Mouse (Mus musculus): ENCODE results near the gene Zfp11. TPM values are rescaled to one million over a fixed set of nuclear protein-coding genes. Genes with fewer than 3 reads are reported as not detected.

The Zfp11 gene
- 4.2 and 5.3 TPM in 2 replicates for polyA plus RNA-seq (2015; fragmentation: Nextera tagmentation; extraction: Ambion mirVana)

DNA sequence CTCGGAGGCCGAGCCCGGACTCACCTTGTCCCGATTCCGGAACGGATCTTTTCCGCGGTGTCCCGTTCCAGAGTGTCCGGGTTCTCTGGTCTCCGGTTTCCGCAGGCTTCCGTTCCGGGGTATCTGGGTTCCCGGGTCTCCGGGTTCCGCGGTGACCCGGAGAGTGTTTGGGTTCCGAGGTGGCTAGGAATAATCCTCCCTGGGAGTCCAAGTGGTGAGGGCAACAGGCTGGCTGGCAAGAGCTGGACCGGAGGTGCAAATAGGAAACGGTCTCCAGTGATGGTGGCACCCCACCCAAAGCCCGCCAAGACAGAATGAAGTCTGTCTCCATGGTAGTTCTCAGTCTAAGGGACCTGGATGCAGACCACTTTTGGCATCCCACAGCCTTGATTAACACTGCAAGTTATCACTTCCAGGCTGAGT is at the start of gene Zfp11:
Zfp11 (minus strand) TSS at position 64 of the 423 bp plus-strand sequence.
- Histone ChIP-seq H3K27me3 (ENCODE audit: control insufficient read depth, insufficient read depth, low read depth, low read length) (no peaks in the 10 kb centered on the region), H3K4me1 (replicated peaks; ENCODE audit: control insufficient read depth, insufficient read depth, low read length) (peaks cover 6% of the 10 kb centered on the region; the same call in 1 of the 2 replicates), H3K9me3 (ENCODE audit: control insufficient read depth, low read length) (peaks cover 2% of the 10 kb centered on the region; the same call in 1 of the 2 replicates), H3K4me2 (ENCODE audit: low read depth, low read length) (peak within 1 kb of the TSS; percentile 81), H3K4me3 (ENCODE audit: low read length) (peak within 1 kb of the TSS; percentile 76), H3K27ac (ENCODE audit: low read length) (peak within 1 kb of the TSS; percentile 44; the same call in 1 of the 2 replicates), H3K9ac (ENCODE audit: low read length) (peak within 1 kb of the TSS; percentile 93), H3K36me3 (ENCODE audit: control insufficient read depth, insufficient read depth, low read length) (no peaks in the 10 kb centered on the region)
- 1% methylated on average over 23 of the region's 23 CpGs for WGBS
- ATAC-seq (ENCODE audit: low read depth): peak; percentile 91

DNA sequence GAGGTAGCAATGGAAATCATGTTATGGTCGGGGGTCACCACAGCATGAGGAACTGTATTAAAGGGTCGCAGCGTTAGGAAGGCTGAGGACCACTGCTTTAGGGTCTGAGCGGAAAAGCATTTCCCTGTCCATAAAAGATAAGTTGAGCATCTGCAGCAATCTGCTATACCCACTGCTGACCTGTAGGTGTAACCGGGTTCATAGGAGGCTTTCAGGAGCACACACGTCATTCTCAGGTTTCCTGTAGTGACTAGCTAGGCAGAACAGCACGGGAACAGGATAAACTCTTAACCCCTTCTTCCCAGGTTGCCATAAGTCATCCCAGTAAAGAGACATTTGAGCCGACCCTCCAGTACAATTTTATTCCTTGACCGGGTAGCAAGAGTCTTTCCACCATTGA is 47.1 kb upstream of the Zfp11 start:
- H3K36me3 ChIP-seq (ENCODE audit: control insufficient read depth, insufficient read depth, low read length): peaks cover 31% of the 10 kb centered on the region
- no peaks in the 10 kb centered on the region for H3K9me3 ChIP-seq (ENCODE audit: control insufficient read depth, low read length)

DNA sequence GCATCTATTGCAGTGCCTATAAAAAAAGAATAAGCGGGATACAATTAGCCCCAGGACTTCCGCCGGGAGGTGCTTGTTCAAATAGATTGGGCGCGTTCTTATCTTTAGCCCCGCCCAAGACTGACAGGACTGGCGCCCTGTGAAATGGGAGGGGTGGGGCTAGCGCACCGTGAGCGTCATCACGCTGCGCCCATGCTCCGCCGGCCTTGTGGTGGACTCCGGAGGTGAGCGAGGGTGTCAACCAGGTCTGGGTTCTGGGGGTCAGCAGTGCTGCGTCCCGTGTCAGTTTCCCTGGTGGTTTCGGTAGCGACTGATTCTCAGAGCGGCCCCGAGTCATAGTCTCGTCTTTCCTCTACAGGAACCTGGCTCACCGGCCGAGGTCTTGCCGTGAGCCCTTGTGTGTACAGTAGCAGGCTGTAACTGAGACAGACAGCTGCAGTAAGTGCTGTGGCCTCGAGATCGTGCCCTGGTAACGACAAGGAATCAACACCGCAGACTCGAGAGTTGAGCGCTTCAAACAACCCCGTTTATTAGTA is 45.5 kb upstream of the Zfp11 start, which contains the start of gene Mrps17:
Mrps17 (plus strand) TSS at position 172 of the 536 bp plus-strand sequence.
- peak within 1 kb of the TSS; percentile 76 for H3K4me3 ChIP-seq (ENCODE audit: low read length)
- 0% methylated on average over 33 of the region's 33 CpGs for WGBS
- H3K4me2 ChIP-seq (ENCODE audit: low read depth, low read length): peak within 1 kb of the TSS; percentile 79
- H3K9me3 ChIP-seq (ENCODE audit: control insufficient read depth, low read length): no peaks in the 10 kb centered on the region
- H3K27ac ChIP-seq (ENCODE audit: low read length): peak within 1 kb of the TSS; percentile 38; the same call in 1 of the 2 replicates
- no peaks in the 10 kb centered on the region for H3K27me3 ChIP-seq (ENCODE audit: control insufficient read depth, insufficient read depth, low read depth, low read length)
- H3K4me1 ChIP-seq (replicated peaks; ENCODE audit: control insufficient read depth, insufficient read depth, low read length): peaks cover 6% of the 10 kb centered on the region
- peaks cover 31% of the 10 kb centered on the region for H3K36me3 ChIP-seq (ENCODE audit: control insufficient read depth, insufficient read depth, low read length)
- peak; percentile 99 for ATAC-seq (ENCODE audit: low read depth)
- H3K9ac ChIP-seq (ENCODE audit: low read length): peak within 1 kb of the TSS; percentile 83

More for the DNA sequence above, 47.1 kb upstream of the Zfp11 start:
- Histone ChIP-seq H3K9ac (ENCODE audit: low read length) (no peak overlapping the region), H3K4me3 (ENCODE audit: low read length) (no peak overlapping the region), H3K27ac (ENCODE audit: low read length) (no peak overlapping the region), H3K4me1 (replicated peaks; ENCODE audit: control insufficient read depth, insufficient read depth, low read length) (peaks cover 6% of the 10 kb centered on the region), H3K4me2 (ENCODE audit: low read depth, low read length) (no peak overlapping the region), H3K27me3 (ENCODE audit: control insufficient read depth, insufficient read depth, low read depth, low read length) (no peaks in the 10 kb centered on the region)
- 77% methylated on average over 9 of the region's 9 CpGs for WGBS
- no peak for ATAC-seq (ENCODE audit: low read depth)

DNA sequence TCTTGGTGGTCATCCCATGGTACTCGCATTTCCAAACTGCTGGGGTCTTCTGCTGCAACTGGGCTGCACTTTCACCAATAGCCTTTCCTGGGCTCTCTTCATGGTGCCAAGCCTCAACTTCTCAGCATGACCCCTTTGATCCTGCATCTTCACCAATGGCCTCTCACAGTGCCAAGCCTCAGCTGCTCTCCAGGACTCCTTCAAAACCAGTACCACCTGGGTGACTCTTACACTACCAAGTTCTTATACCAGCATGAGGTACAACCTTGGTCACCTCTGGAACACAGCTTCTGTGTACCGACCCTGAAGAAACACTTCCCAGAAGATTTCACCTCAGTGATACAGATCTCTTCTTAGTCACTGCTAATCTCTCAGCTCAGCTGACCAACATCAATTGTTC is 38.5 kb upstream of the Zfp11 start, which contains the start of gene Sept14:
Sept14 (minus strand) TSS at position 101 of the 400 bp plus-strand sequence.
- no peak for ATAC-seq (ENCODE audit: low read depth)
- H3K36me3 ChIP-seq (ENCODE audit: control insufficient read depth, insufficient read depth, low read length): no peaks in the 10 kb centered on the region
- no peak within 1 kb of the TSS for H3K4me3 ChIP-seq (ENCODE audit: low read length)
- H3K9me3 ChIP-seq (ENCODE audit: control insufficient read depth, low read length): no peaks in the 10 kb centered on the region
- H3K4me2 ChIP-seq (ENCODE audit: low read depth, low read length): no peak within 1 kb of the TSS
- no peak within 1 kb of the TSS for H3K9ac ChIP-seq (ENCODE audit: low read length)
- no peaks in the 10 kb centered on the region for H3K27me3 ChIP-seq (ENCODE audit: control insufficient read depth, insufficient read depth, low read depth, low read length)
- H3K4me1 ChIP-seq (replicated peaks; ENCODE audit: control insufficient read depth, insufficient read depth, low read length): no peaks in the 10 kb centered on the region
- no peak within 1 kb of the TSS for H3K27ac ChIP-seq (ENCODE audit: low read length)
- WGBS: 51% methylated on average over 2 of the region's 2 CpGs

DNA sequence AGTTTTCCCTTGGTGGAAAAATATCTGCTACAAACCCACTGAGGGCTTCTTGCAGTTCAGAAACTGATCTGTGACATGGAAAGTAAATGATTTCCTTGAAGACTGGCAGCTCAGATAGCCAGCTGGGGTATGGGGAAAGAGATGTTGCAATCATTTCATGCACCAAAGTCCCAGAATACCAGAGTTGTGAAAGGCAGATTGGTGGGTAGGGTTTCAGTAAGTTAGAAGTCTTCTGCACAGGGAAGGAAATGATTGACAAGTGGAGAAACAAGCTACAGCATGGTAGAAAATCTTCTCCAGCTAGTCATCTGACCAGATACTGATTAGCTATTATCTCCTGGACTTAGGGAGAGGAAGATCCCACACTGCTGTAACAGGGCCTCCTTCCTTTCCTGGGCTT is 33.5 kb upstream of the Zfp11 start:
- no peak for ATAC-seq (ENCODE audit: low read depth)
- Histone ChIP-seq H3K9ac (ENCODE audit: low read length) (no peak overlapping the region), H3K27me3 (ENCODE audit: control insufficient read depth, insufficient read depth, low read depth, low read length) (no peaks in the 10 kb centered on the region; the same call in 1 of the 2 replicates), H3K4me1 (replicated peaks; ENCODE audit: control insufficient read depth, insufficient read depth, low read length) (no peaks in the 10 kb centered on the region), H3K9me3 (ENCODE audit: control insufficient read depth, low read length) (no peaks in the 10 kb centered on the region), H3K27ac (ENCODE audit: low read length) (no peak overlapping the region), H3K4me3 (ENCODE audit: low read length) (no peak overlapping the region), H3K4me2 (ENCODE audit: low read depth, low read length) (no peak overlapping the region), H3K36me3 (ENCODE audit: control insufficient read depth, insufficient read depth, low read length) (no peaks in the 10 kb centered on the region)

DNA sequence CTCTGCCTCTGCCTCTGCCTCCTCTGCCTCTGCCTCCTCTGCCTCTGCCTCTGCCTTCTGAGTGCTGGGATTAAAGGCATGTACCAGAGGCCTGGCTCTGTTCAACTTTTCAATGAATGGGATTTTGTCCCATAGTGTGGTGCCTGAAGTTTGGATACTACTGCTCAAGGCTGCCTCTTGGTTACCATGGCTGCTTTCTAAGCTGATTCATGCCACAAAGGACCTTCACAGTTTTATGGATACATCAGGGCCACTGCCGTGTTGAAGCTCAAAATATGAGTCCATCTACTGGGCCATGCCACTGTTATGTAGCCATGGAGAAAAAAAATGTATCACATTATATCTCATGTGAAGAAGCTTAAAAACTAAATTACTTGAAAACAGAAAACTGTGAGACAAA is 31.8 kb upstream of the Zfp11 start:
- H3K36me3 ChIP-seq (ENCODE audit: control insufficient read depth, insufficient read depth, low read length): no peaks in the 10 kb centered on the region
- H3K27me3 ChIP-seq (ENCODE audit: control insufficient read depth, insufficient read depth, low read depth, low read length): no peaks in the 10 kb centered on the region; the same call in 1 of the 2 replicates
- H3K4me1 ChIP-seq (replicated peaks; ENCODE audit: control insufficient read depth, insufficient read depth, low read length): no peaks in the 10 kb centered on the region
- H3K9ac ChIP-seq (ENCODE audit: low read length): no peak overlapping the region
- no peak overlapping the region for H3K4me3 ChIP-seq (ENCODE audit: low read length)
- H3K27ac ChIP-seq (ENCODE audit: low read length): no peak overlapping the region
- H3K4me2 ChIP-seq (ENCODE audit: low read depth, low read length): no peak overlapping the region
- WGBS: 63% methylated on average over 1 of the region's 1 CpGs
- no peaks in the 10 kb centered on the region for H3K9me3 ChIP-seq (ENCODE audit: control insufficient read depth, low read length)
- no peak for ATAC-seq (ENCODE audit: low read depth)

DNA sequence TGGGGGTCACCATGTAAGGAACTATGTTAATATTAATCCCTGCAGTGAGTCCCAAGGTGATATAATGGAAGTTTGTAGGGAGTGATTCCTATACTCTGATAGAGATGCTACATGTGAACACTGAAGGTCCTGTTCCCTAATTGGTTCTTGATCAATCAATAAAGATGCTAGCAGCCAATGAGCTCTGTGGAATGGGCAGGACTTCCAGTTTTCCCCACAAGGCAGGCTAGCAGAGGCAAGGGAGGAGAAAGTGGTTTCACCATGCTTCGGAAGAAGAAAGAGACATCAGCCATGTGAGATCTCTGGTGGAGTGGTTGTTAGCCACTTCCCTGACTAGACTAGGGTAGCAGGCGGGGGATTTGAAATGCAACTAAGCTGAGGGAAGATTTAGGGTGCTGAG is 30.6 kb upstream of the Zfp11 start:
- Histone ChIP-seq H3K36me3 (ENCODE audit: control insufficient read depth, insufficient read depth, low read length) (no peaks in the 10 kb centered on the region), H3K4me1 (replicated peaks; ENCODE audit: control insufficient read depth, insufficient read depth, low read length) (no peaks in the 10 kb centered on the region), H3K4me3 (ENCODE audit: low read length) (no peak overlapping the region), H3K27ac (ENCODE audit: low read length) (no peak overlapping the region), H3K27me3 (ENCODE audit: control insufficient read depth, insufficient read depth, low read depth, low read length) (no peaks in the 10 kb centered on the region; the same call in 1 of the 2 replicates), H3K9me3 (ENCODE audit: control insufficient read depth, low read length) (no peaks in the 10 kb centered on the region), H3K9ac (ENCODE audit: low read length) (no peak overlapping the region), H3K4me2 (ENCODE audit: low read depth, low read length) (no peak overlapping the region)
- ATAC-seq (ENCODE audit: low read depth): no peak
- 25% methylated on average over 2 of the region's 2 CpGs for WGBS

DNA sequence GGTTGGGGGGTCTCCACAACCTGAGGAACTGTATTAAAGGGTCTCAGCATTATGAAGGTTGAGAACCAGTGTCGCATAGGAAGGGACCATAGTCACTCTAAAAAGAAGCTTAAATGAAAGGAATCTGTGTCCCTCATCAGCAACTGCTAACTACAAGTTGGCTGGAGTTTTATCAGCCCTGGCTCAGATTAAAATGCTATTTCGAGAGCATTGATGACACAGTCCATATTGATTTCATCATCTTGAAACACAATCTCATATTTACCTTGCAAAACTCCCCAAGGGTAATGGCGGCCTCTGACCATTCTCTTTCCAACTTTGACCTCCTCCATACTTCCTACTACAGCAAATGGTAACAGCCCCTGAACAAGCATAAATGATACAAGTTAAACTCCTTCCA is 20.6 kb upstream of the Zfp11 start:
- Histone ChIP-seq H3K4me2 (ENCODE audit: low read depth, low read length) (no peak overlapping the region), H3K27me3 (ENCODE audit: control insufficient read depth, insufficient read depth, low read depth, low read length) (no peaks in the 10 kb centered on the region), H3K4me1 (replicated peaks; ENCODE audit: control insufficient read depth, insufficient read depth, low read length) (no peaks in the 10 kb centered on the region), H3K27ac (ENCODE audit: low read length) (no peak overlapping the region), H3K36me3 (ENCODE audit: control insufficient read depth, insufficient read depth, low read length) (no peaks in the 10 kb centered on the region), H3K4me3 (ENCODE audit: low read length) (no peak overlapping the region), H3K9me3 (ENCODE audit: control insufficient read depth, low read length) (no peaks in the 10 kb centered on the region), H3K9ac (ENCODE audit: low read length) (no peak overlapping the region)
- ATAC-seq (ENCODE audit: low read depth): no peak
- 75% methylated on average over 3 of the region's 3 CpGs for WGBS

DNA sequence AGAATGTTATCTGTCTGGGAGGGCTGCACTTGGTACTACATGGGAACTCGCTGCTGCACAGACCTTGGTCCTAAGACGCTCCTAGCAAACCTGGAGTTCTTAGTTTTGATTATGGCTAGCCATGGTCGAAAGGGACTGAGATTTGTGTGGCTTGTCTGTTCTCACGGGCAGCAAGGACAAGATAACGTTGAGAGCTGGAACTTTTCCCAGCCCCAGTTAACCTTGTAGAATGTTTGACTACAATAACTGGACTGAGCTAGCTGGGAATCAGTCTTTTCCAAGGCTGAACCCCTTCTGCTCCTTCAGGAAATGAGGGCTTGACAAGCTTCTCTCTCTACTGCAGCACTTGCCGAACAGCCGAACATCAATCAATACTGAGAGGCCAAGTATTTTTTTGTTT is 17.7 kb upstream of the Zfp11 start:
- H3K4me2 ChIP-seq (ENCODE audit: low read depth, low read length): no peak overlapping the region
- WGBS: 73% methylated on average over 7 of the region's 7 CpGs

More for the DNA sequence above, 17.7 kb upstream of the Zfp11 start:
- Histone ChIP-seq H3K27me3 (ENCODE audit: control insufficient read depth, insufficient read depth, low read depth, low read length) (no peaks in the 10 kb centered on the region), H3K4me3 (ENCODE audit: low read length) (no peak overlapping the region), H3K9ac (ENCODE audit: low read length) (no peak overlapping the region), H3K9me3 (ENCODE audit: control insufficient read depth, low read length) (no peaks in the 10 kb centered on the region), H3K4me1 (replicated peaks; ENCODE audit: control insufficient read depth, insufficient read depth, low read length) (no peaks in the 10 kb centered on the region), H3K27ac (ENCODE audit: low read length) (no peak overlapping the region), H3K36me3 (ENCODE audit: control insufficient read depth, insufficient read depth, low read length) (no peaks in the 10 kb centered on the region)
- no peak for ATAC-seq (ENCODE audit: low read depth)

Data from lung, embryonic 16.5 days (tissue).